Mouse (Mus musculus) lung, embryonic 14.5 days (tissue): ENCODE measurements at regions not wholly inside any gene's neighbourhood (a gene's known extent, or its start where the extent isn't known, plus 50 kb on each side); places are given as distances from the start of the nearest gene placed in this dataset.

Experiments used
- ATAC-seq: fragments of 200-750 bp; cut with Nextera tagmentation; 2 replicates; pipeline ENCODE4 v1.8.0; 2017; ENCODE audit warnings: mild to moderate bottlenecking, moderate TSS enrichment, moderate library complexity; ENCODE audit not compliant: insufficient read depth
- DNase-seq: peaks from one replicate; pipeline ENCODE4 v3.0.0-alpha.2; 2015
- H3K27ac ChIP-seq: fragments of 300-500 bp; sonication (generic); 2 replicates; pipeline ENCODE4 v1.5.1; 2014; ENCODE audit warnings: low read depth, mild to moderate bottlenecking, moderate library complexity
- H3K27me3 ChIP-seq: fragments of 300-500 bp; sonication (generic); 2 replicates; pipeline ENCODE4 v1.6.1; 2014; ENCODE audit warnings: low read length, control low read depth; ENCODE audit not compliant: insufficient read depth
- H3K36me3 ChIP-seq: fragments of 300-500 bp; sonication (generic); 2 replicates; pipeline ENCODE4 v1.6.1; 2014; ENCODE audit warnings: control low read depth; ENCODE audit not compliant: insufficient read depth
- H3K4me1 ChIP-seq: fragments of 300-500 bp; sonication (generic); 2 replicates; pipeline ENCODE4 v1.6.1; 2014; ENCODE audit warnings: antibody characterized with exemption, control low read depth; ENCODE audit not compliant: insufficient read depth
- H3K4me2 ChIP-seq: fragments of 300-500 bp; sonication (generic); 2 replicates; pipeline ENCODE4 v1.6.1; 2014; ENCODE audit warnings: mild to moderate bottlenecking
- H3K4me3 ChIP-seq: fragments of 300-500 bp; sonication (generic); 2 replicates; pipeline ENCODE4 v1.5.1; 2014; ENCODE audit warnings: low read depth, low read length
- H3K9ac ChIP-seq: fragments of 300-500 bp; sonication (generic); 2 replicates; pipeline ENCODE4 v1.6.1; 2014
- H3K9me3 ChIP-seq: fragments of 300-500 bp; sonication (generic); 2 replicates; pipeline ENCODE4 v1.6.1; 2016; ENCODE audit warnings: low read depth, low read length, control low read depth
- CTCF ChIP-seq: IDR thresholded peaks from 2 replicates; pipeline ENCODE4 v1.5.1; 2016; ENCODE audit warnings: antibody characterized with exemption, low read depth
- WGBS: fragments of 180-500 bp; shearing (Covaris S2); extraction: QIAGEN DNeasy Blood & Tissue Kit; methylation state at CpG from one replicate; pipeline ENCODE4 v1.1.7; 2014; 5-methylcytosine and 5-hydroxymethylcytosine counted together

GRCm38 (mm10) chr6:49578340-49578739 lies 182.9 kb downstream of the Stk31 start:
- Histone ChIP-seq H3K9me3 (no peaks in the 10 kb centered on the region), H3K36me3 (no peaks in the 10 kb centered on the region), H3K9ac (no peak overlapping the region), H3K4me3 (no peak overlapping the region), H3K27me3 (no peaks in the 10 kb centered on the region), H3K27ac (no peak overlapping the region), H3K4me2 (no peak overlapping the region), H3K4me1 (no peaks in the 10 kb centered on the region)
- 51% methylated on average over 6 of the region's 6 CpGs for WGBS
- ATAC-seq (no peak), DNase-seq (no peak)
- TF ChIP-seq CTCF = no peak

GRCm38 (mm10) chr6:49579691-49580090 lies 184.3 kb downstream of the Stk31 start:
- H3K4me3 ChIP-seq = no peak overlapping the region
- H3K36me3 ChIP-seq = no peaks in the 10 kb centered on the region
- ATAC-seq (no peak), DNase-seq (no peak)
- no peak overlapping the region for H3K9ac ChIP-seq
- no peaks in the 10 kb centered on the region for H3K27me3 ChIP-seq
- TF ChIP-seq CTCF = no peak
- WGBS = 65% methylated on average over 4 of the region's 4 CpGs
- no peak overlapping the region for H3K27ac ChIP-seq
- no peaks in the 10 kb centered on the region for H3K9me3 ChIP-seq
- no peaks in the 10 kb centered on the region for H3K4me1 ChIP-seq
- H3K4me2 ChIP-seq = no peak overlapping the region

DNA sequence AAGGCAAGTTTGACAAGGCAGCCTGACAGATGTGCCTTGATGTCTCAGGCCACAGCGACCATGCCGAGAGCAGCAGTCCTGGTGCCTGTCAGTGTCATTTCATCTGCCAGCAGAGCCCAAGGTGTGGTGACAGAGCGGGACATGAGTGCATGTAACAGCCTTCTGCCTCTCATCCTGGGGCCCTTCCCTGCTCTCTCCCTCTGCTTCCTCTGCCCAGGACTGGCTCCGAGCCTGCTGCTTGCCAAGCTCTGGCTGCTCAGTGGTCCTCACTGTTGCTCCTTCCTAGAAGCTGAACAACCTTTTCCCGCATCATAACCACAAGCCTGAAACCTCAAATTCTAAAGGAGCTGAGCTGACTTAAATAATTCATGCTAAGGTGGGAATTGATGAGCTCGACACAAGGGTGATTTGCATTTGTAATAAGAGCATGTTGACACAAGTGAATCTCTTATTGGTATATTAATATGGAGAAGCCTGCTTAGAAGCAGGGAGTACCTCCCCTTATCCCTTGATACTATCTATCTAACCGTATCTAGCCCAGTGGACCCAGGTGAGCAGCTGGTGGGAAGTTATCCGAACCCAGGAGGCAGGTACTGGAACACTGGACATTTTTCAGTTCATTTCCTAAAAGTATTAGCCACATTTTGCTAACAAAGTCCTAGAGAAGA lies 186.8 kb downstream of the Stk31 start:
- WGBS = 55% methylated on average over 8 of the region's 8 CpGs
- Histone ChIP-seq H3K27ac (no peak overlapping the region), H3K9ac (no peak overlapping the region), H3K4me1 (no peaks in the 10 kb centered on the region), H3K4me2 (no peak overlapping the region), H3K36me3 (no peaks in the 10 kb centered on the region), H3K4me3 (no peak overlapping the region), H3K27me3 (no peaks in the 10 kb centered on the region), H3K9me3 (no peaks in the 10 kb centered on the region)
- ATAC-seq (no peak), DNase-seq (no peak)
- no peak for TF ChIP-seq CTCF

- no peak for TF ChIP-seq CTCF
- Histone ChIP-seq H3K27me3 (no peaks in the 10 kb centered on the region), H3K27ac (no peak overlapping the region), H3K9ac (no peak overlapping the region), H3K4me3 (no peak overlapping the region), H3K36me3 (no peaks in the 10 kb centered on the region), H3K4me2 (no peak overlapping the region), H3K4me1 (no peaks in the 10 kb centered on the region), H3K9me3 (no peaks in the 10 kb centered on the region)
- WGBS = 51% methylated on average over 5 of the region's 5 CpGs
- ATAC-seq (no peak), DNase-seq (no peak)
Observed at GRCm38 (mm10) chr6:49586553-49586952, 191.1 kb downstream of the Stk31 start.

DNA sequence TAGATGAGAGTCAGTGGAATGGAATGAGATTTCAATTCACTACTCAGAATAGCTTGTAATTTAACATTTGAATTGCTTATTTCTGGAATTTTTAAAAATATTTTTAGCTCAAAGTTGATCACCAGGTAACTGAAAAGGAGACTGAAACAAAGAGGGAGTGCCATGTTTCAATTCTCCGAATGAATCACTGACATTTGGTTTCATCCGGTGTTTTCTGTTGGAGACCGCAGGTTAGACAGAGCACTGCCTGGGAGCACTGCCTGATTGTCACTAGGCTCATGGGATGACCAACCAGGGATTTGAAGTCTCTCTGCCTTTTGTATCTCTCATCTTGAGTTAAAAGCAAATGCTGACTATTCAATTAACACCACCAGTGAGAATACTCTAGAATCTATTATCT lies 193.3 kb downstream of the Stk31 start:
- no peak overlapping the region for H3K27ac ChIP-seq
- no peak overlapping the region for H3K9ac ChIP-seq
- no peak overlapping the region for H3K4me2 ChIP-seq
- DNase-seq = no peak
- no peaks in the 10 kb centered on the region for H3K36me3 ChIP-seq
- H3K4me3 ChIP-seq = no peak overlapping the region
- WGBS = 92% methylated on average over 3 of the region's 3 CpGs
- no peaks in the 10 kb centered on the region for H3K27me3 ChIP-seq
- no peak for ATAC-seq
- no peaks in the 10 kb centered on the region for H3K9me3 ChIP-seq
- no peak for TF ChIP-seq CTCF
- H3K4me1 ChIP-seq = no peaks in the 10 kb centered on the region

- TF ChIP-seq CTCF = no peak
- Histone ChIP-seq H3K4me2 (no peak overlapping the region), H3K9ac (no peak overlapping the region), H3K27me3 (no peaks in the 10 kb centered on the region), H3K27ac (no peak overlapping the region), H3K4me3 (no peak overlapping the region), H3K36me3 (no peaks in the 10 kb centered on the region), H3K4me1 (no peaks in the 10 kb centered on the region), H3K9me3 (no peaks in the 10 kb centered on the region)
- ATAC-seq (no peak), DNase-seq (peak; percentile 40)
- WGBS = 74% methylated on average over 7 of the region's 7 CpGs
Observed at GRCm38 (mm10) chr6:49590927-49591631, 195.7 kb downstream of the Stk31 start.

DNA sequence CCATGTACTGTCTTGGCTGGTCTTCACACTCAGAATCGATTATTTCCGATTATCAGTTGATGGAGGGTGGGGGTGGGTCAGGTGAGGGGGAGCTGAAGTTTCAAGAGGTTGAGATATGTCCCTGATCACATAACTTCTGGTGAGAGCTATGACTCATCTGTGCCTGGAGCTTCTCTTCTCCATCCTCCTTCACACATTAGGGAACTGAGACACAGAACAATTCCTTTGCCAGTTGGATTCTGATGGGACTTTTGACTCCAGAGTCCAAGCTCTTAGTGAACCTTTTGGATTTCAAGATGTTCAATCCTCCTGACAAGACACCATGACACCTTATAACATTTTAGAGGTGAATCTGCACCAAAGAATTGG lies 196.2 kb downstream of the Stk31 start:
- WGBS = 75% methylated on average over 2 of the region's 2 CpGs
- Histone ChIP-seq H3K27ac (no peak overlapping the region), H3K9me3 (no peaks in the 10 kb centered on the region), H3K4me2 (no peak overlapping the region), H3K4me1 (no peaks in the 10 kb centered on the region), H3K36me3 (no peaks in the 10 kb centered on the region), H3K4me3 (no peak overlapping the region), H3K27me3 (no peaks in the 10 kb centered on the region), H3K9ac (no peak overlapping the region)
- no peak for TF ChIP-seq CTCF
- ATAC-seq (no peak), DNase-seq (no peak)
